Mouse (Mus musculus) midbrain, embryonic 16.5 days (tissue): ENCODE results near the gene Gusb. TPM values are rescaled to one million over a fixed set of nuclear protein-coding genes. Genes with fewer than 3 reads are reported as not detected.
A peak's percentile ranks its signal among the peaks of the same experiment; 100 is the strongest.
"Not testable (repeated sequence)": the region's sequence is repeated elsewhere in the genome, so short reads cannot be mapped to it uniquely, and the experiment has no call there.

Experiments used
- ATAC-seq: fragments of 200-750 bp; cut with Nextera tagmentation; 2 replicates; pipeline ENCODE4 v1.8.0; 2017; ENCODE audit warnings: moderate TSS enrichment
- H3K27ac ChIP-seq: fragments of 300-500 bp; sonication (generic); 2 replicates; pipeline ENCODE4 v1.5.1; 2014; ENCODE audit warnings: mild to moderate bottlenecking, low read length, mixed read lengths
- H3K27me3 ChIP-seq: fragments of 300-500 bp; sonication (generic); 2 replicates; pipeline ENCODE4 v1.6.1; 2014; ENCODE audit warnings: low read depth, low read length, mixed read lengths; ENCODE audit not compliant: control insufficient read depth, insufficient read depth
- H3K36me3 ChIP-seq: fragments of 300-500 bp; sonication (generic); 2 replicates; pipeline ENCODE4 v1.6.1; 2014; ENCODE audit warnings: mild to moderate bottlenecking, low read length, moderate library complexity, mixed read lengths; ENCODE audit not compliant: control insufficient read depth, insufficient read depth
- H3K4me1 ChIP-seq: fragments of 300-500 bp; sonication (generic); 2 replicates; pipeline ENCODE4 v1.6.1; 2014; ENCODE audit warnings: mild to moderate bottlenecking, low read length, mixed read lengths; ENCODE audit not compliant: control insufficient read depth, insufficient read depth
- H3K4me2 ChIP-seq: fragments of 300-500 bp; sonication (generic); 2 replicates; pipeline ENCODE4 v1.6.1; 2014; ENCODE audit warnings: mild to moderate bottlenecking, low read length, mixed read lengths
- H3K4me3 ChIP-seq: fragments of 300-500 bp; sonication (generic); 2 replicates; pipeline ENCODE4 v1.5.1; 2014; ENCODE audit warnings: low read depth, mild to moderate bottlenecking, low read length, moderate library complexity, mixed read lengths
- H3K9ac ChIP-seq: fragments of 300-500 bp; sonication (generic); 2 replicates; pipeline ENCODE4 v1.6.1; 2014; ENCODE audit warnings: low read depth, low read length, mixed read lengths
- H3K9me3 ChIP-seq: fragments of 300-500 bp; sonication (generic); replicated peaks from 2 replicates; pipeline ENCODE4 v1.6.1; 2014; ENCODE audit warnings: mild to moderate bottlenecking, low read length, mixed read lengths; ENCODE audit not compliant: control insufficient read depth, poor library complexity, severe bottlenecking
- WGBS: fragments of 180-500 bp; shearing (Covaris S2); extraction: QIAGEN DNeasy Blood & Tissue Kit; methylation state at CpG from one replicate; pipeline ENCODE4 v1.1.7; 2014; 5-methylcytosine and 5-hydroxymethylcytosine counted together
- polyA plus RNA-seq: library from polyadenylated mRNA; unstranded; fragments of >200 nt; fragmentation: Nextera tagmentation; extraction: Ambion mirVana; gene quantifications from 2 replicates; pipeline ENCODE4 v1.2.1, GENCODE M21; 2015

Gene Gusb
- polyA plus RNA-seq, 1 experiment from 2014 or later: 31.5 TPM

GRCm38 (mm10) chr5:129942073-129942939, 60.5 kb downstream of the Gusb start:
- not testable (repeated sequence) for H3K27me3 ChIP-seq, H3K9me3 ChIP-seq, H3K4me1 ChIP-seq, H3K36me3 ChIP-seq
- H3K4me3 ChIP-seq: peak overlapping the region; percentile 90
- peak overlapping the region; percentile 50; the same call in 1 of the 2 replicates for H3K27ac ChIP-seq
- peak overlapping the region; percentile 84 for H3K4me2 ChIP-seq
- ATAC-seq: peak; percentile 76
- WGBS: under 1% methylated on average over 34 of the region's 82 CpGs
- H3K9ac ChIP-seq: peak overlapping the region; percentile 81

- H3K9me3 ChIP-seq: no peaks in the 10 kb centered on the region
- peak; percentile 96 for ATAC-seq
- H3K36me3 ChIP-seq: no peaks in the 10 kb centered on the region
- peak within 1 kb of the TSS; percentile 81 for H3K9ac ChIP-seq
- H3K4me3 ChIP-seq: peak within 1 kb of the TSS; percentile 90
- H3K4me2 ChIP-seq: peak within 1 kb of the TSS; percentile 84
- WGBS: under 1% methylated on average over 56 of the region's 59 CpGs
- no peaks in the 10 kb centered on the region for H3K27me3 ChIP-seq
- peak within 1 kb of the TSS; percentile 50 for H3K27ac ChIP-seq
- H3K4me1 ChIP-seq: peaks cover 9% of the 10 kb centered on the region
These were observed 61.3 kb downstream of the Gusb start, which contains the start of gene Vkorc1l1 for GRCm38 (mm10) chr5:129941495-129942045. Vkorc1l1 (plus strand) TSS chr5:129941970.

GRCm38 (mm10) chr5:129940736-129941494, 61.9 kb downstream of the Gusb start:
- Histone ChIP-seq H3K27ac (peak overlapping the region; percentile 44), H3K4me3 (peak overlapping the region; percentile 90), H3K4me2 (peak overlapping the region; percentile 46), H3K4me1 (peaks cover 9% of the 10 kb centered on the region), H3K27me3 (no peaks in the 10 kb centered on the region), H3K9me3 (no peaks in the 10 kb centered on the region), H3K9ac (peak overlapping the region; percentile 6; the same call in 1 of the 2 replicates), H3K36me3 (no peaks in the 10 kb centered on the region)
- 8% methylated on average over 9 of the region's 9 CpGs for WGBS
- no peak for ATAC-seq

- peaks cover 9% of the 10 kb centered on the region for H3K4me1 ChIP-seq
- no peaks in the 10 kb centered on the region for H3K9me3 ChIP-seq
- no peak for ATAC-seq
- no peak overlapping the region for H3K27ac ChIP-seq
- H3K4me3 ChIP-seq: no peak overlapping the region
- 63% methylated on average over 2 of the region's 2 CpGs for WGBS
- H3K27me3 ChIP-seq: no peaks in the 10 kb centered on the region
- H3K9ac ChIP-seq: no peak overlapping the region
- no peak overlapping the region for H3K4me2 ChIP-seq
- no peaks in the 10 kb centered on the region for H3K36me3 ChIP-seq
These were observed 62.6 kb downstream of the Gusb start for GRCm38 (mm10) chr5:129940281-129940680.

Other genes with a start within 250 kb of the Gusb start
- 31.1 TPM in 2 replicates for gene Psph, start 215.6 kb downstream of the Gusb start, polyA plus RNA-seq
- 31.1 and 33.6 TPM in 2 replicates for gene Sumf2, start 156.1 kb downstream of the Gusb start, polyA plus RNA-seq
- 602 and 639 TPM in 2 replicates for gene Chchd2, start 115.6 kb downstream of the Gusb start, polyA plus RNA-seq
- 20.1 and 22.5 TPM in 2 replicates for gene Zbed5, start 107.3 kb downstream of the Gusb start, polyA plus RNA-seq
- 0.85 and 0.95 TPM in 2 replicates for gene Phkg1, start 104.5 kb downstream of the Gusb start, polyA plus RNA-seq
- 4.2 and 6.4 TPM in 2 replicates for gene Nupr1l, start 94.5 kb downstream of the Gusb start, polyA plus RNA-seq
- 29.1 and 30.6 TPM in 2 replicates for gene Vkorc1l1, start 61.1 kb downstream of the Gusb start, polyA plus RNA-seq
- 35.5 and 38.6 TPM in 2 replicates for gene Asl, start 26.2 kb upstream of the Gusb start, polyA plus RNA-seq
- gene Crcp, start 26.2 kb upstream of the Gusb start, polyA plus RNA-seq: 85.6 and 86.8 TPM in 2 replicates
- 52.9 and 56.8 TPM in 2 replicates for gene Tpst1, start 70.3 kb upstream of the Gusb start, polyA plus RNA-seq
- 20.2 and 21.4 TPM in 2 replicates for gene Kctd7, start 141.8 kb upstream of the Gusb start, polyA plus RNA-seq
- 46.7 and 48.7 TPM in 2 replicates for gene Rabgef1, start 168.7 kb upstream of the Gusb start, polyA plus RNA-seq
- 24.6 and 25.6 TPM in 2 replicates for gene Tmem248, start 214.0 kb upstream of the Gusb start, polyA plus RNA-seq